Mouse (Mus musculus): Measurements from ENCODE around the gene Cyb5r3. TPM values are rescaled to one million over a fixed set of nuclear protein-coding genes. Genes with fewer than 3 reads are reported as not detected.
A peak's percentile ranks its signal among the peaks of the same experiment; 100 is the strongest.

Cyb5r3 gene
- polyA plus RNA-seq, 1 experiment from 2014 or later = 112 TPM

GRCm38 (mm10) chr15:83182351-83182750 lies 10.0 kb upstream of the Cyb5r3 start:
- 76% methylated on average over 5 of the region's 5 CpGs for WGBS
- Histone ChIP-seq H3K36me3 (no peaks in the 10 kb centered on the region), H3K9me3 (replicated peaks) (no peaks in the 10 kb centered on the region), H3K4me3 (replicated peaks) (no peak overlapping the region), H3K4me1 (no peaks in the 10 kb centered on the region), H3K9ac (replicated peaks) (no peak overlapping the region), H3K27ac (replicated peaks) (no peak overlapping the region), H3K4me2 (no peak overlapping the region), H3K27me3 (replicated peaks) (no peaks in the 10 kb centered on the region)
- no peak for ATAC-seq (ENCODE audit: low FRiP score)

GRCm38 (mm10) chr15:83181800-83182330 lies 9.5 kb upstream of the Cyb5r3 start:
- H3K4me1 ChIP-seq = no peaks in the 10 kb centered on the region
- no peak overlapping the region for H3K4me2 ChIP-seq
- 56% methylated on average over 4 of the region's 4 CpGs for WGBS
- H3K9me3 ChIP-seq (replicated peaks) = no peaks in the 10 kb centered on the region
- H3K9ac ChIP-seq (replicated peaks) = no peak overlapping the region
- no peaks in the 10 kb centered on the region for H3K36me3 ChIP-seq
- H3K27me3 ChIP-seq (replicated peaks) = no peaks in the 10 kb centered on the region
- H3K27ac ChIP-seq (replicated peaks) = no peak overlapping the region
- no peak for ATAC-seq (ENCODE audit: low FRiP score)
- H3K4me3 ChIP-seq (replicated peaks) = no peak overlapping the region

- 89% methylated on average over 6 of the region's 6 CpGs for WGBS
- no peak overlapping the region for H3K9ac ChIP-seq (replicated peaks)
- H3K4me3 ChIP-seq (replicated peaks) = no peak overlapping the region
- no peaks in the 10 kb centered on the region for H3K27me3 ChIP-seq (replicated peaks)
- no peaks in the 10 kb centered on the region for H3K36me3 ChIP-seq
- no peaks in the 10 kb centered on the region for H3K9me3 ChIP-seq (replicated peaks)
- ATAC-seq (ENCODE audit: low FRiP score) = no peak
- no peak overlapping the region for H3K27ac ChIP-seq (replicated peaks)
- H3K4me1 ChIP-seq = no peaks in the 10 kb centered on the region
- no peak overlapping the region for H3K4me2 ChIP-seq
Observed at GRCm38 (mm10) chr15:83180004-83180403, 7.6 kb upstream of the Cyb5r3 start.

GRCm38 (mm10) chr15:83176653-83177052 lies 4.3 kb upstream of the Cyb5r3 start:
- no peak overlapping the region for H3K27ac ChIP-seq (replicated peaks)
- H3K4me3 ChIP-seq (replicated peaks) = no peak overlapping the region
- no peak overlapping the region for H3K9ac ChIP-seq (replicated peaks)
- H3K9me3 ChIP-seq (replicated peaks) = no peaks in the 10 kb centered on the region
- no peak overlapping the region for H3K4me2 ChIP-seq
- H3K27me3 ChIP-seq (replicated peaks) = no peaks in the 10 kb centered on the region
- H3K4me1 ChIP-seq = peaks cover 8% of the 10 kb centered on the region; the same call in 1 of the 2 replicates
- 80% methylated on average over 4 of the region's 4 CpGs for WGBS
- no peak for ATAC-seq (ENCODE audit: low FRiP score)
- H3K36me3 ChIP-seq = no peaks in the 10 kb centered on the region

GRCm38 (mm10) chr15:83173914-83174884 lies 1.8 kb upstream of the Cyb5r3 start:
- no peaks in the 10 kb centered on the region for H3K27me3 ChIP-seq (replicated peaks)
- WGBS = 93% methylated on average over 14 of the region's 14 CpGs

GRCm38 (mm10) chr15:83171712-83172481 lies 495 bp downstream of the Cyb5r3 start:
- no peaks in the 10 kb centered on the region for H3K36me3 ChIP-seq
- WGBS = 1% methylated on average over 66 of the region's 67 CpGs
- H3K4me1 ChIP-seq = peaks cover 46% of the 10 kb centered on the region
- H3K27ac ChIP-seq (replicated peaks) = peak overlapping the region; percentile 91
- H3K27me3 ChIP-seq (replicated peaks) = no peaks in the 10 kb centered on the region
- peak overlapping the region; percentile 99 for H3K4me3 ChIP-seq (replicated peaks)
- ATAC-seq (ENCODE audit: low FRiP score) = peak; percentile 99
- H3K9ac ChIP-seq (replicated peaks) = peak overlapping the region; percentile 93
- H3K9me3 ChIP-seq (replicated peaks) = no peaks in the 10 kb centered on the region
- H3K4me2 ChIP-seq = peak overlapping the region; percentile 73

More at GRCm38 (mm10) chr15:83173914-83174884, 1.8 kb upstream of the Cyb5r3 start:
- Histone ChIP-seq H3K4me2 (no peak overlapping the region), H3K4me1 (peaks cover 32% of the 10 kb centered on the region), H3K4me3 (replicated peaks) (no peak overlapping the region), H3K9me3 (replicated peaks) (no peaks in the 10 kb centered on the region), H3K9ac (replicated peaks) (no peak overlapping the region), H3K27ac (replicated peaks) (no peak overlapping the region), H3K36me3 (no peaks in the 10 kb centered on the region)
- no peak for ATAC-seq (ENCODE audit: low FRiP score)

GRCm38 (mm10) chr15:83170956-83171659 lies 1.3 kb downstream of the Cyb5r3 start:
- H3K9ac ChIP-seq (replicated peaks) = peak overlapping the region; percentile 93
- H3K27ac ChIP-seq (replicated peaks) = peak overlapping the region; percentile 91
- H3K9me3 ChIP-seq (replicated peaks) = no peaks in the 10 kb centered on the region
- H3K4me3 ChIP-seq (replicated peaks) = peak overlapping the region; percentile 99
- WGBS = 41% methylated on average over 8 of the region's 8 CpGs
- ATAC-seq (ENCODE audit: low FRiP score) = no peak
- no peaks in the 10 kb centered on the region for H3K36me3 ChIP-seq
- H3K27me3 ChIP-seq (replicated peaks) = no peaks in the 10 kb centered on the region
- peaks cover 53% of the 10 kb centered on the region for H3K4me1 ChIP-seq
- H3K4me2 ChIP-seq = peak overlapping the region; percentile 73

GRCm38 (mm10) chr15:83169772-83170722 lies 2.3 kb downstream of the Cyb5r3 start:
- ATAC-seq (ENCODE audit: low FRiP score) = no peak
- Histone ChIP-seq H3K4me3 (replicated peaks) (no peak overlapping the region), H3K4me1 (peaks cover 53% of the 10 kb centered on the region), H3K9ac (replicated peaks) (no peak overlapping the region), H3K27ac (replicated peaks) (no peak overlapping the region), H3K4me2 (0 out of 2 replicates have a peak overlapping the region, but pooled peaks have one; percentile 6), H3K36me3 (no peaks in the 10 kb centered on the region), H3K9me3 (replicated peaks) (no peaks in the 10 kb centered on the region), H3K27me3 (replicated peaks) (no peaks in the 10 kb centered on the region)
- 87% methylated on average over 8 of the region's 8 CpGs for WGBS

- H3K9ac ChIP-seq (replicated peaks) = no peak overlapping the region
- no peak for ATAC-seq (ENCODE audit: low FRiP score)
Observed at GRCm38 (mm10) chr15:83168875-83169771, 3.3 kb downstream of the Cyb5r3 start.

GRCm38 (mm10) chr15:83168311-83168710 lies 4.1 kb downstream of the Cyb5r3 start:
- no peak for ATAC-seq (ENCODE audit: low FRiP score)
- H3K4me3 ChIP-seq (replicated peaks) = no peak overlapping the region
- no peak overlapping the region for H3K4me2 ChIP-seq
- H3K27me3 ChIP-seq (replicated peaks) = no peaks in the 10 kb centered on the region
- H3K4me1 ChIP-seq = peaks cover 53% of the 10 kb centered on the region
- no peaks in the 10 kb centered on the region for H3K9me3 ChIP-seq (replicated peaks)
- 79% methylated on average over 3 of the region's 3 CpGs for WGBS
- H3K36me3 ChIP-seq = no peaks in the 10 kb centered on the region
- no peak overlapping the region for H3K9ac ChIP-seq (replicated peaks)
- H3K27ac ChIP-seq (replicated peaks) = no peak overlapping the region

More at GRCm38 (mm10) chr15:83168875-83169771, 3.3 kb downstream of the Cyb5r3 start:
- Histone ChIP-seq H3K4me1 (peaks cover 53% of the 10 kb centered on the region), H3K4me3 (replicated peaks) (no peak overlapping the region), H3K9me3 (replicated peaks) (no peaks in the 10 kb centered on the region), H3K27me3 (replicated peaks) (no peaks in the 10 kb centered on the region), H3K27ac (replicated peaks) (no peak overlapping the region), H3K4me2 (no peak overlapping the region), H3K36me3 (no peaks in the 10 kb centered on the region)
- WGBS = 84% methylated on average over 7 of the region's 7 CpGs
